Mouse (Mus musculus): ENCODE measurements around the gene Zfp988.
"Not testable (repeated sequence)": the region's sequence is repeated elsewhere in the genome, so short reads cannot be mapped to it uniquely, and the experiment has no call there.

The Zfp988 gene

GRCm38 (mm10) chr4:147343042-147343908 is 37.8 kb downstream of the Zfp988 start:
- not testable (repeated sequence) for DNase-seq

DNA sequence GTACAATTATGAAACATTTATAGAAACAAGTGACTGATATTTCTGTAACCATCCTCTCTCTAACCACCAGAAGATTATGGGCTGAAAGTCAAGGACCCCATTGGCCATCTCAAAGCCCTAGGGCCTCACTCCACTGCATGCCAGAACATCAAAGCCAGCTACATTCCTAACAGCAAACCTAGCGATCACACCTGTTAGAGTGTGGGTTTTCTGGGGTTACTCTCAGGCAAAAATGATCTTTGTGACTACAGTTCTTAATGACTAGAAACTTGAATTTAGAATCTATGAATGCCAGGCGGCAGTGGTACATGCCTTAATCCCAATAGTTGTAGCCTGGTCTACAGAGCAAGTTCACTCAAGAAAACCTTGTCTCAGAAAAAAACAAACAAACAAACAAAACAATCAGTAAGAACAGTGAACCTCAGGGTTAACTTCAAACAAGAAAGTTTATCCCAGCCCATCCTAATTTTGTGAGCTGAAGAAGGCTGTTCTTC is 39.6 kb downstream of the Zfp988 start:
- DNase-seq = not testable (repeated sequence)

DNA sequence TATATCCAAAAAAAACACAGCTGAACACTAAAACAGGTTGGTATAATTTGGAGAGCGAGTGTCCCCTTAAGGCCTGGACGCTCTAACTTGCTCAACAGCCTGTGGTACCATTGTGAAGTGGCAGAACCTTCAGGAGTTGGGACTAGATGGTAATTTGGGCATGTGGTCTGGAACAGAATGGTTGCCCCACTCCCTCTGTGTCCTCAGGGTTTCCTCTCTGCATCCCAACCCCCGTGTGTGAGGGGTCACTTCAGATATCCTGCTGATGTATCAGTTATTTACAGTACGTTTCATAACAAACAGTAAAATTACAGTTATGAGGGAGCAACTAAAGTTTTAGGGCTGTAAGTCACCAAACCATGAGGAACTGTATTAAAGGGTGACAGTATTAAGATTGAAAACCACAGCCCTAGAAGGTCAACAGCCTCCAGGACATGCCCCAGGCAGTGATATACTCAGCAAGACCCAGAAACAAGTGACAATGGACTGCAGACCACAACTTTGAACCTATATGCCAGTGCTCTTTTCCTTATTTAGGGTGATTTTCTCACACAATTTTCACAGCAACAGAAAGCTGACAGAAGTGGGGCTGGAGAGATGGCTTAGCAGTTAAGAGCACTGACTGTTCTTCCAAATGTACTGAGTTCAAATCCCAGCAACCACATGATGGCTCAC is 41.0 kb downstream of the Zfp988 start:
- DNase-seq = not testable (repeated sequence)

GRCm38 (mm10) chr4:147347300-147347699 is 41.8 kb downstream of the Zfp988 start:
- not testable (repeated sequence) for DNase-seq

DNA sequence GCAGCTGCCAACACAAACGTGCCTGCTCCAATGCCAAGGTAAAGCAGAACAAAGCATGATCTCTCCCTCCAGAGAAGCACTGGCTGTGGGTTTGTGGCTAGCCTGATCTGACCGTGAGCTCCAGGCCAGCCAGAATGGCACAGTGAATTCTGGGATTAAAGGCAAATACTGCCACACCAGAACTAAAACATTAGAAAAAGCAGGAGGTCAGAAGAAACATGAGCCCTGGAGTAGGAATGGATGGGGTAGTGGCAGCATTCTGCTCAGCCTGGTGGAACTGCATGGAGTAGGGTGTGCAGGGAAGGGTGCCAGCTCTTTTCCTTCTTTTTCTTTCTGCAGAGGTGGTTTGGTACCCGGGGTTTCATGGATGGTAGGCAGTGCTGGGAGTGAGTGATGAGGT is 42.4 kb downstream of the Zfp988 start:
- DNase-seq = not testable (repeated sequence)

DNA sequence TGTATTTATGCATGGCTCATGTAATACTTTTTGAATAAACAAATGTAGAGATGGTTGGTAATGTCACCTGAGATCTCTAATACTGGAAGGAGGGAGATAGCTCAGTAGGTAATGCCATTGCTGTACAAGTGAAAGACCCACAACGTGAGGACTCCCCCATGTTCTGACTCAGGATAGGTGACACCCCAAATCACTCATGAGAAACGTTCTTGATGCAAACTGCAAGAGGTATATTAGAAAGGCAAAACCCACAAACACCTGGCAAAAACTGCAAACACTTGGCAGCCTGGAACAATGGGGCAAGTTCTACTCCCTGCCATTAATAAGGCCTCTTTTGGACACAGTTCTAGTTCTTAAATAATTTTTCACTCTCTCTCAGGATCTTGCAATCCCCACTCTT is 42.9 kb downstream of the Zfp988 start:
- not testable (repeated sequence) for DNase-seq

DNA sequence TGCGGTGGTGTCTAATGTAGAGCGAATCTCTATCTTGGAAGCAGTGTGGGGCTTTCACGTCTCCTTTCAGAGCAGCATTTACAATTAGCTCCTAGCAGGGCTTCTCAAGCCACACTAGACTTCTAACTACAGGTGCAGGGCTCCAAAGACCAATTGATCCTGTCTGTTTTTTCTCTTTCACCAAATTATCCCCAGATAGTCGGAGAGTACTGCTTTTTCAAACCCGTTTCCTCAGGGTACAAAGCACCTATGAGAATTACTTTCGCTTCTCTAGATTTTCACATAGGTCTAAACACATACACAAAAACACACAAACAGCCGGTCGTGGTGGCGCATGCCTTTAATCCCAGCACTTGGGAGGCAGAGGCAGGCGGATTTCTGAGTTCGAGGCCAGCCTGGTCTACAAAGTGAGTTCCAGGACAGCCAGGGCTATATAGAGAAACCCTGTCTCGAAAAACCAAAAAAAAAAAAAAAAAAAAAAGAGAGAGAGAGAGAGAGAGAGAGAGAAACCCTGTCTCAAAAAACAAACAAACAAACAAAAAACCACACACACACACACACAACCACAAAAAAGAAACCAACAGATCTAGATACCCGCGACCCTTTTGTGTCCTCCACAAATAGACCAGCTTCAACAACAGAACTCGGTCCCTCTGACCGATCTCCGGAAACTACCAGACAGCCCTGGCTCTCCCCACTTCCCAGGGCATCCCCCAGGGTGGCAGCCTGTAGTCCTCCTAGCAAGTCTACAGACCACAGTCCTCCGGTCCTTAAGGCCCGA is 43.6 kb downstream of the Zfp988 start:
- DNase-seq = not testable (repeated sequence)

DNA sequence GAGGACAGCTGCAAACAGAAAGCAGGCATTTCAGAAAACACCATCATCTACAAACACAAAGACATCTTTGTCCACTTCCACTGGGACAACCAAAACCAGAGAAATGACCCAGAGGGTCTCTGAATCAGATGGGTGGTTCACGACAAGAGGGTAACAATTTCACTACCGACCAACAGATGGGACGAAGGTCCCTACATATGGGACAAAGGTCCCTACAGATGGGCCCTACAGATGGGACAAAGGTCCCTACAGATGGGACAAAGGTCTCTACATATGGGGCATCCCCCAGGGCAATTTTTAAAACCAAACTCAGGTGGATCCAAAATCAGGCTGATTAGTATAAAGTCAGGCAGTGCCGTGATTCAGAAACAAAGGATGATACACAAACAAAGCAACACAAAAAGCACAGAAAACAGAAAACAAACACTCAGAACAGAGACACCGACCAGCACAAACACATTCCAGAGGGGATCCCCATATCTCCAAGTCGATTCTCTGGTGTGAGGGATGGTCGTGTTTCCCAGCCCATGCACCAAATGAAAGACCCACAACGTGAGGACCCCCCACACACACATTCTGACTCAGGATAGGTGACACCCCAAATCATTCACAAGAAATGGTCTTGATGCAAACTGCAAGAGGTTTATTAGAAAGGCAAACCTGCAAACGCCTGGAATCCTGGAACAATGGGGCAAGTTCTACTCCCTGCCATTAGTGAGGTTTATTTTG is 44.4 kb downstream of the Zfp988 start:
- DNase-seq = not testable (repeated sequence)

- not testable (repeated sequence) for DNase-seq
Observed at GRCm38 (mm10) chr4:147350541-147350940, 45.1 kb downstream of the Zfp988 start.

- DNase-seq = not testable (repeated sequence)
Observed at GRCm38 (mm10) chr4:147351376-147351980, 46.0 kb downstream of the Zfp988 start.

GRCm38 (mm10) chr4:147353626-147354025 is 48.2 kb downstream of the Zfp988 start:
- DNase-seq = not testable (repeated sequence)

GRCm38 (mm10) chr4:147356042-147356441 is 50.6 kb downstream of the Zfp988 start:
- not testable (repeated sequence) for DNase-seq

- not testable (repeated sequence) for DNase-seq
Observed at GRCm38 (mm10) chr4:147357195-147357594, 51.7 kb downstream of the Zfp988 start.

- not testable (repeated sequence) for DNase-seq
Observed at GRCm38 (mm10) chr4:147361003-147361402, 55.5 kb downstream of the Zfp988 start, which contains the start of gene Zfp978. Zfp978 (plus strand) TSS chr4:147361303.

DNA sequence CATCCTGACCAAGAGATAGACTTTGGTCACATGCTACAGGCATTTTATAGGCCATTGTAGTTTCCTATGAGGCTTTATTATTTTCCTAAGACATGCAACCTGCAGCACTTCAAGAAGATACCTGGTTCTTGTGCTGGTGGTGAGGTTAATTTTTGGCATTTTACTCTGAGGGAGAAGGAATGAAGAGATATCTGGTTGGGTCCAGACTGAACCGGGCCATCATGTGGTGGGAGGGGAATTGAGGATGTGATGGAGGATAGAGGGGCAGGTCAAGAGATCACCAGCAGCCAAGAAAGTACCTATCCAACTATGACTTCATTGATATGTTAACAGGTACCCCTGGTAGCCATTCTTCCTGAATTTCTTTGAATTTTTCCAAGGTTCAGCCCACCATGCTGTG is 56.4 kb downstream of the Zfp988 start:
- DNase-seq = not testable (repeated sequence)

- not testable (repeated sequence) for DNase-seq
Observed at GRCm38 (mm10) chr4:147369564-147369963, 64.1 kb downstream of the Zfp988 start.

DNA sequence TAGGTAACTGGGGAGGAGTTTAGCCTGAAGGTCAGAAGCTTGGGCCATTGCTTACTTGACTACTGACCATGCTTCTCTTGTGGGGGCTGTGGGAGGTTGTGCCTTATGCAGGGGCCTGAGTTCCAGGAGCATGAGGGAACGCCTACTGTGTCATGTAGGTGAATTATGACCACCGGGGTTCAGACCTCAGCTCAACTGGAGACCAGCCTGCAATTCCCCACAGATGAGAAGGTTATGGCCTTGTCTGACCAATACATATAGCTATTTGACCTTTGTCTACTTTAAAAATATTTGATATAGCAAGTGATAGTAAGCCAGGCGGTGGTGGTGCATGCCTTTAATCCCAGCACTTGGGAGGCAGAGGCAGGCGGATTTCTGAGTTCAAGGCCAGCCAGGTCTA is 77.7 kb downstream of the Zfp988 start:
- not testable (repeated sequence) for DNase-seq
